In the genomic region with DNA sequence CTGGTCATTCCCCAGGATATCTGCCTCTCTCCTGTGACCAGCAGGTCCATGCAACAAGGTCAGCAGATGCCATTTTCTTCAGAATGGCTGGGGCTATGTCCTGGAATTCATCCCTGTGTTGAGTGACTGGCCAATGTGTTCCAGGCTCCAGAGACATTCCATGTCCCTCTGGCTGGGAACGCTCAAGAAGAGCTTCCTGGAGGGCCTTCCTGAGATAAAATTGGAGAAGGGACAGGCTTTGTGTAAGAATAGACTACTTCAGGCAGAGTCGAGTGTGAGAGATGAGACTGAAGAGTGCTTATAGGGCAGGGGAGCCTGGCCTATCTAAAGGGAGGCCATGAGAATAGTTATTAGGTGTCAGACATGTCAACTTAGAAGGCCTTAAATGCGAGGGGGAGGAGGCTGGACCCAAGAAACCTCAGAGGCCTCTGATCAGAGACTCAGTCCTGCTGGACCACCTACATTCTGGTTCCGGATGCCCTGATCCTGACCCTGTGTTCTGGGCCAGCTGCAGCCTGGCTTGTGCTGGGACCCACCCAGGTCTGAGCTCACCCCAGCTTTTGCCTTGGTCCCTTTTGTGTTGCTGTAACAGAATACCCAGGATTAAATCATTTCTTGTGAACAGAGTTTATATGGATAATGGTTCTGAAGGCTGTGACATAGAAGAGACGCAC, we compare ENCODE assay signal across 29 mouse cellular contexts. TPM values are rescaled to one million over a fixed set of nuclear protein-coding genes. Genes with fewer than 3 reads are reported as not detected.
DNase-seq lines count a peak whose midpoint lies in the region; ATAC-seq and TF ChIP-seq lines count a peak whose summit lies in the region.
"Had no signal": no experiment of that assay in that cellular context is flagged by ENCODE, and none has a peak within 500 bp of the region (broad histone marks: within the 10 kb centered on the region; RNA-seq: fewer than 3 reads in every experiment).

No protein-coding gene starts in this region.

- DNase-seq in testis, postnatal 14 days (ENCODE audit: low spot score): no peak
- peak; percentile 53 to 57 for DNase-seq in heart, adult 9 months (ENCODE audit: low spot score in 2 of 2)
- peak; percentile 35 for DNase-seq in heart, postnatal 4 days
- no peak for DNase-seq in hindbrain, embryonic 11.5 days (ENCODE audit: low spot score)
- DNase-seq: adrenal gland, adult 2 months; B cell, adult 2 months; cerebellum, adult 8-10 months; cerebellum, postnatal 25 days; kidney, adult 9 months; kidney, postnatal 10 days; layer of hippocampus, postnatal 36 days; liver; lung, adult 2 months; lung, postnatal 10 days; midbrain, embryonic 14.5 days; retina, postnatal 1 day; right cerebral cortex, postnatal 14 days; thymus, adult 2 months; thymus, postnatal 4 days had no signal

- no peak overlapping the region for H3K4me2 ChIP-seq in neural tube, embryonic 15.5 days
- no peak overlapping the region for H3K4me2 ChIP-seq in hindbrain, embryonic 11.5 days (replicated peaks; ENCODE audit: low read depth, low read length)
- H3K4me2 ChIP-seq: embryonic facial prominence, embryonic 15.5 days; forebrain, embryonic 12.5 days; heart, embryonic 13.5 days; hindbrain, embryonic 14.5 days had no signal

- no peak for TF ChIP-seq CTCF in testis, adult 2 months (IDR thresholded peaks at IDR 0.05; ENCODE audit: control insufficient read depth, insufficient read depth, insufficient replicate concordance, low read depth, low read length)

- H3K9ac ChIP-seq in neural tube, embryonic 15.5 days (replicated peaks): no peak overlapping the region
- no peak overlapping the region for H3K9ac ChIP-seq in hindbrain, embryonic 11.5 days (ENCODE audit: low read depth, low read length)
- H3K9ac ChIP-seq: embryonic facial prominence, embryonic 15.5 days; forebrain, embryonic 12.5 days; heart, embryonic 13.5 days; hindbrain, embryonic 14.5 days; liver, embryonic 14.5 days had no signal

- no peaks in the 10 kb centered on the region; the same call in 1 of the 2 replicates for H3K36me3 ChIP-seq in testis, adult 2 months (ENCODE audit: control insufficient read depth, insufficient read depth, low read length)
- H3K36me3 ChIP-seq in neural tube, embryonic 15.5 days: no peaks in the 10 kb centered on the region
- no peaks in the 10 kb centered on the region for H3K36me3 ChIP-seq in hindbrain, embryonic 11.5 days (ENCODE audit: control insufficient read depth, insufficient read depth, low read length)
- H3K36me3 ChIP-seq: embryonic facial prominence, embryonic 10.5 days; embryonic facial prominence, embryonic 15.5 days; forebrain, embryonic 12.5 days; heart, embryonic 13.5 days had no signal

- no peaks in the 10 kb centered on the region for H3K4me1 ChIP-seq in testis, adult 2 months (ENCODE audit: control insufficient read depth, insufficient read depth, low read length)
- no peaks in the 10 kb centered on the region for H3K4me1 ChIP-seq in neural tube, embryonic 15.5 days
- H3K4me1 ChIP-seq in hindbrain, embryonic 11.5 days (replicated peaks; ENCODE audit: control insufficient read depth, insufficient read depth, low read length): no peaks in the 10 kb centered on the region
- H3K4me1 ChIP-seq: embryonic facial prominence, embryonic 10.5 days; embryonic facial prominence, embryonic 15.5 days; forebrain, embryonic 12.5 days had no signal

- ATAC-seq in neural tube, embryonic 15.5 days (ENCODE audit: low FRiP score): no peak
- no peak for ATAC-seq in hindbrain, embryonic 11.5 days (ENCODE audit: low FRiP score)
- ATAC-seq: intestine, postnatal 0 days had no signal

- H3K9me3 ChIP-seq in neural tube, embryonic 15.5 days (replicated peaks): no peaks in the 10 kb centered on the region
- no peaks in the 10 kb centered on the region for H3K9me3 ChIP-seq in hindbrain, embryonic 11.5 days (ENCODE audit: control insufficient read depth, low read length)
- H3K9me3 ChIP-seq: embryonic facial prominence, embryonic 10.5 days; embryonic facial prominence, embryonic 15.5 days; forebrain, embryonic 12.5 days; heart, embryonic 13.5 days had no signal

- WGBS in neural tube, embryonic 15.5 days: 92% methylated on average over 5 of the region's 5 CpGs
- 84% methylated on average over 5 of the region's 5 CpGs for WGBS in hindbrain, embryonic 11.5 days

- no peak overlapping the region for H3K4me3 ChIP-seq in testis, adult 2 months (ENCODE audit: control insufficient read depth, low read depth, low read length)
- H3K4me3 ChIP-seq in neural tube, embryonic 15.5 days (replicated peaks): no peak overlapping the region
- no peak overlapping the region for H3K4me3 ChIP-seq in hindbrain, embryonic 11.5 days (ENCODE audit: low read depth, low read length)
- H3K4me3 ChIP-seq: embryonic facial prominence, embryonic 10.5 days; embryonic facial prominence, embryonic 15.5 days; forebrain, embryonic 12.5 days; heart, embryonic 13.5 days had no signal

- H3K27ac ChIP-seq in testis, adult 2 months (ENCODE audit: control insufficient read depth, insufficient read depth, low read depth, low read length): peak overlapping the region; percentile 15; the same call in 1 of the 2 replicates
- H3K27ac ChIP-seq in neural tube, embryonic 15.5 days (replicated peaks): no peak overlapping the region
- no peak overlapping the region for H3K27ac ChIP-seq in hindbrain, embryonic 11.5 days (ENCODE audit: low read depth, low read length)
- H3K27ac ChIP-seq: embryonic facial prominence, embryonic 10.5 days; embryonic facial prominence, embryonic 15.5 days; forebrain, embryonic 12.5 days; heart, embryonic 13.5 days; hindbrain, embryonic 14.5 days; liver, embryonic 14.5 days; macrophage had no signal

- no peak for TF ChIP-seq POLR2A in testis, adult 2 months (IDR thresholded peaks at IDR 0.05; ENCODE audit: control insufficient read depth, low read depth, low read length)

- H3K27me3 ChIP-seq in testis, adult 2 months (ENCODE audit: control insufficient read depth, insufficient read depth, low read length): no peaks in the 10 kb centered on the region
- no peaks in the 10 kb centered on the region for H3K27me3 ChIP-seq in neural tube, embryonic 15.5 days (replicated peaks)
- no peaks in the 10 kb centered on the region for H3K27me3 ChIP-seq in hindbrain, embryonic 11.5 days (ENCODE audit: control insufficient read depth, insufficient read depth, low read length)
- H3K27me3 ChIP-seq: embryonic facial prominence, embryonic 15.5 days; forebrain, embryonic 12.5 days; heart, embryonic 13.5 days had no signal

RNA-seq across cellular contexts. Expression of a gene that starts 17.9 kb away (rescaled TPM):
- 12.5 and 18.1 TPM in 2 replicates for polyA plus RNA-seq in testis, adult 2 months (2012; rRNA removed)
- total RNA-seq in heart, postnatal 4 days (2021): 10 to 100 TPM; 64.2 to 67.9 TPM
- polyA plus RNA-seq in neural tube, embryonic 15.5 days (2015; fragmentation: Nextera tagmentation; extraction: Ambion mirVana): 31.2 and 34.6 TPM in 2 replicates
- 60.5 and 65.3 TPM in 2 replicates for polyA plus RNA-seq in hindbrain, embryonic 11.5 days (2014; fragmentation: Nextera tagmentation; extraction: Ambion mirVana)

Comparison
In these comparisons a context has a peak if more than half of its experiments do, and no peak if none do; other contexts are left out.
1. DNase-seq: peak in heart, adult 9 months (2 of 2) and heart, postnatal 4 days (single experiment); none in testis, postnatal 14 days (single experiment) and hindbrain, embryonic 11.5 days (single experiment).